Mouse (Mus musculus) T-cell, adult 2 months (primary cell): ENCODE measurements around the gene Olfr1337.
"Not testable (repeated sequence)": the region's sequence is repeated elsewhere in the genome, so short reads cannot be mapped to it uniquely, and the experiment has no call there.

Experiments
- DNase-seq: peaks from one replicate; pipeline ENCODE4 v3.0.0; 2022; ENCODE audit warnings: low spot score

Olfr1337 gene

GRCm38 (mm10) chr4:118782486-118782885 is at the start of gene Olfr1337:
Gene Olfr1337, minus strand, starts transcription at chr4:118782586.
- DNase-seq = no peak

- no peak for DNase-seq
Observed at GRCm38 (mm10) chr4:118818921-118819320, 36.5 kb upstream of the Olfr1337 start.

GRCm38 (mm10) chr4:118809844-118810243 is 27.5 kb upstream of the Olfr1337 start, which contains the start of gene Olfr1335:
Gene Olfr1335, minus strand, starts transcription at chr4:118809944.
- no peak for DNase-seq

GRCm38 (mm10) chr4:118792796-118793195 is 10.4 kb upstream of the Olfr1337 start:
- DNase-seq = not testable (repeated sequence)

GRCm38 (mm10) chr4:118758637-118759036 is 23.7 kb downstream of the Olfr1337 start, which contains the start of gene Olfr1338:
Gene Olfr1338, minus strand, starts transcription at chr4:118758737.
- no peak for DNase-seq

- no peak for DNase-seq
Observed at GRCm38 (mm10) chr4:118741881-118742280, 40.5 kb downstream of the Olfr1337 start.

- DNase-seq = no peak
Observed at GRCm38 (mm10) chr4:118740988-118741698, 41.2 kb downstream of the Olfr1337 start.

GRCm38 (mm10) chr4:118739574-118739973 is 42.8 kb downstream of the Olfr1337 start:
- no peak for DNase-seq

- DNase-seq = no peak
Observed at GRCm38 (mm10) chr4:118731875-118732274, 50.5 kb downstream of the Olfr1337 start, which contains the start of gene Olfr1339. Gene Olfr1339, plus strand, starts transcription at chr4:118732175.
